Mouse (Mus musculus) ovary, adult 2 months (tissue): ENCODE measurements around the gene Tnfrsf23. TPM values are rescaled to one million over a fixed set of nuclear protein-coding genes. Genes with fewer than 3 reads are reported as not detected.

ENCODE experiments used
- polyA plus RNA-seq: library from polyadenylated mRNA; depleted of rRNA; stranded (reverse); fragments of >200 nt; gene quantifications from 2 replicates; pipeline ENCODE4 v1.2.3, GENCODE M21; 2012; rRNA removed

The Tnfrsf23 gene
- 1.7 and 3.5 TPM in 2 replicates for polyA plus RNA-seq

GRCm38 (mm10) chr7:143685359-143686067, at the start of gene Tnfrsf23:
Tnfrsf23 (minus strand) TSS chr7:143685872.

GRCm38 (mm10) chr7:143649034-143649768, 36.5 kb downstream of the Tnfrsf23 start, which contains the start of gene Tnfrsf22:
Tnfrsf22 (minus strand) TSS chr7:143649661.

GRCm38 (mm10) chr7:143628540-143628939, 57.1 kb downstream of the Tnfrsf23 start, which contains the start of gene Tnfrsf26:
Tnfrsf26 (minus strand) TSS chr7:143628722.

Other genes starting within 250 kb of the Tnfrsf23 start
- gene Cdkn1c, start 224.8 kb downstream of the Tnfrsf23 start, polyA plus RNA-seq: 34.3 and 40.7 TPM in 2 replicates
- 21.2 and 26.5 TPM in 2 replicates for gene Slc22a18, start 212.1 kb downstream of the Tnfrsf23 start, polyA plus RNA-seq
- gene Phlda2, start 182.7 kb downstream of the Tnfrsf23 start, polyA plus RNA-seq: 0.54 and 0.90 TPM in 2 replicates
- gene Nap1l4, start 136.8 kb downstream of the Tnfrsf23 start, polyA plus RNA-seq: 70.2 and 87.2 TPM in 2 replicates
- gene Cars, start 85.8 kb downstream of the Tnfrsf23 start, polyA plus RNA-seq: 21.7 and 22.5 TPM in 2 replicates
- 0.24 and 0.35 TPM in 2 replicates for gene Tnfrsf26, start 57.1 kb downstream of the Tnfrsf23 start, polyA plus RNA-seq
- 4.6 and 6.7 TPM in 2 replicates for gene Tnfrsf22, start 36.2 kb downstream of the Tnfrsf23 start, polyA plus RNA-seq
- gene Osbpl5, start 71.1 kb upstream of the Tnfrsf23 start, polyA plus RNA-seq: 115 and 127 TPM in 2 replicates
- not detected in 2 replicates for gene Mrgprg, start 81.1 kb upstream of the Tnfrsf23 start, polyA plus RNA-seq
- gene Mrgpre, start 98.6 kb upstream of the Tnfrsf23 start, polyA plus RNA-seq: 2.8 and 3.3 TPM in 2 replicates
- 13.8 and 15.4 TPM in 2 replicates for gene Nadsyn1, start 137.0 kb upstream of the Tnfrsf23 start, polyA plus RNA-seq
- gene Dhcr7, start 137.3 kb upstream of the Tnfrsf23 start, polyA plus RNA-seq: 225 and 367 TPM in 2 replicates
- 0.10 TPM in 1 of 2 replicates, not detected in the other for gene Gm498, start 181.0 kb upstream of the Tnfrsf23 start, polyA plus RNA-seq